Mouse (Mus musculus) heart, embryonic 15.5 days (tissue): Measurements from ENCODE around the gene Mrps12. TPM values are rescaled to one million over a fixed set of nuclear protein-coding genes. Genes with fewer than 3 reads are reported as not detected.

Experiments
- ATAC-seq: fragments of 200-750 bp; cut with Nextera tagmentation; replicated peaks from 2 replicates; pipeline ENCODE4 v1.8.0; 2017; ENCODE audit warnings: low read depth, moderate TSS enrichment; ENCODE audit not compliant: insufficient number of reproducible peaks, insufficient read depth, low FRiP score
- H3K27ac ChIP-seq: fragments of 300-500 bp; sonication (generic); 2 replicates; pipeline ENCODE4 v1.5.1; 2015; ENCODE audit warnings: mild to moderate bottlenecking, inconsistent platforms
- H3K27me3 ChIP-seq: fragments of 300-500 bp; sonication (generic); 2 replicates; pipeline ENCODE4 v1.6.1; 2015; ENCODE audit warnings: inconsistent platforms
- H3K36me3 ChIP-seq: fragments of 300-500 bp; sonication (generic); 2 replicates; pipeline ENCODE4 v1.6.1; 2015; ENCODE audit warnings: mild to moderate bottlenecking, inconsistent platforms
- H3K4me1 ChIP-seq: fragments of 300-500 bp; sonication (generic); replicated peaks from 2 replicates; pipeline ENCODE4 v1.6.1; 2015; ENCODE audit warnings: inconsistent platforms
- H3K4me2 ChIP-seq: fragments of 300-500 bp; sonication (generic); 2 replicates; pipeline ENCODE4 v1.6.1; 2015; ENCODE audit warnings: inconsistent platforms, mild to moderate bottlenecking, moderate library complexity
- H3K4me3 ChIP-seq: fragments of 300-500 bp; sonication (generic); 2 replicates; pipeline ENCODE4 v1.5.1; 2015; ENCODE audit warnings: mild to moderate bottlenecking, inconsistent platforms
- H3K9ac ChIP-seq: fragments of 300-500 bp; sonication (generic); 2 replicates; pipeline ENCODE4 v1.6.1; 2015; ENCODE audit warnings: mild to moderate bottlenecking, inconsistent platforms
- H3K9me3 ChIP-seq: fragments of 300-500 bp; sonication (generic); replicated peaks from 2 replicates; pipeline ENCODE4 v1.6.1; 2016; ENCODE audit warnings: inconsistent platforms
- whole genome bisulfite sequencing: fragments of 180-500 bp; shearing (Covaris S2); methylation state at CpG from one replicate; pipeline ENCODE4 v1.1.7; 2015; ENCODE audit warnings: mixed read lengths; 5-methylcytosine and 5-hydroxymethylcytosine counted together
- polyA plus RNA-seq: library from polyadenylated mRNA; unstranded; fragments of >200 nt; fragmentation: Nextera tagmentation; extraction: Ambion mirVana; gene quantifications from 2 replicates; pipeline ENCODE4 v1.2.1, GENCODE M21; 2015

The Mrps12 gene
- polyA plus RNA-seq, 1 experiment from 2014 or later: 109 TPM

DNA sequence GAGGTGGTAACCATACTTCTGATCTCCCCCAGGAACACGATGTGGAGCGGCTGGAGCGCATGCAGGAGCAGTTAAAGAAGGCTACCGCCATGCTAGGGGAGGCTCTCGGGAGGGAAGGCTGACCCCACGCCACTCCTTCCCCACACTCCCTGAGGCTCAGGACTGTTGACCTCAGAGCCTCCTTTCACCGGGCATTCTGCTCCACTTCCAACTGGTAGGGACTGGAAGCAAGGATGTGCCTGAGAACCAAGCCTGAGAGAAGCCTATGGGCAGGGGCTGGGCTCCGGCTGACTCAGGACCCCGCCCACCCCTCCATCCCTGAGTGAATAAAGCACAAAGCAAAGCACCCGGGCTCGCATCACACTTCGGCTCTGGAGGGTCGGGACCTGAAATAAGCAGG is 17.0 kb upstream of the Mrps12 start:
- Histone ChIP-seq H3K4me3 (no peak overlapping the region), H3K27me3 (peaks cover 18% of the 10 kb centered on the region), H3K4me2 (no peak overlapping the region), H3K36me3 (peaks cover 20% of the 10 kb centered on the region), H3K9me3 (no peaks in the 10 kb centered on the region), H3K27ac (no peak overlapping the region), H3K9ac (no peak overlapping the region), H3K4me1 (peaks cover 5% of the 10 kb centered on the region)
- WGBS: 82% methylated on average over 13 of the region's 13 CpGs
- no peak for ATAC-seq

DNA sequence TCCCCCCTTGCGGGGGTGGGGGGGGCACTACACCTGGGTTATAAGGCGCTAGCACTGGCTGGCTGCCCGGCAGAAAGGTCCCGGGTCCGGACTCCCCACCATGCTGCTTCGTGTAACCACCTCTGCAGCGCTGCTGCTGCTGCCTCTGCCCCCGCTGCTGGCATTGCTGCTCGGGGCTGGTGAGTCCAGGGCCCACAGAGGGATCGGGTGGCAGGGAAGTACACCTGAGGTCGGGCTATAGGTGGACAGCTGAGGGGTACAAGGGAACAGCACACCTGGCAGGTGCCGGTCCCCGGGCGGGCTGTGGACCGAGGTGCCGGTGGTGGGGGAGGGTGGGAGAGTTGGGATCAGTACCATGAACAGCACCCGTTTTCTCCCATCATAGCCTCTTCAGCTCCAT is 14.5 kb upstream of the Mrps12 start, which contains the start of gene Ccer2:
Ccer2 (plus strand) TSS at position 96 of the 400 bp plus-strand sequence.
- WGBS: 3% methylated on average over 17 of the region's 17 CpGs
- H3K27ac ChIP-seq: no peak within 1 kb of the TSS
- peaks cover 18% of the 10 kb centered on the region for H3K27me3 ChIP-seq
- H3K4me2 ChIP-seq: no peak within 1 kb of the TSS
- H3K4me1 ChIP-seq: peaks cover 5% of the 10 kb centered on the region
- no peak within 1 kb of the TSS for H3K9ac ChIP-seq
- no peak within 1 kb of the TSS for H3K4me3 ChIP-seq
- no peak for ATAC-seq
- no peaks in the 10 kb centered on the region for H3K9me3 ChIP-seq
- peaks cover 17% of the 10 kb centered on the region for H3K36me3 ChIP-seq

DNA sequence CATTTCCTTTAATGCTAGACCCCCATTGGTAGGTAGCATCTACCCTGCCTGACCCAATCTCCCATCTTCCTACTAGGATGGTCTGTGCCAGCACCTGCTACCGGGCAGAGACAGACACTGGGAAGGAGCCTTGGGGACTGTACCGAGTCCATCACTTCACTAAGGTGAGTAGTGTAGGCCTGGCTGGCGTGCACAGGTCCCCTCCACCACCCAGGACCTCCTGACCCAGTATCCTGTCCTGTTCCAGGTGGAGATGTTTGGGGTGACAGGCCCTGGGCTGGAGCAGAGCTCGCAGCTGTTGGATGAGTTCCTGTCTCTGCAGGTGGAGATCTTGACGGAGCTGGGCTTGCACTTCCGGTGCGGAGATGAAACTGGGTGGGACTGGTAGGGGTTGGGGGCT is 8.3 kb upstream of the Mrps12 start:
- H3K27me3 ChIP-seq: no peaks in the 10 kb centered on the region
- 90% methylated on average over 7 of the region's 7 CpGs for WGBS
- H3K4me2 ChIP-seq: no peak overlapping the region
- no peaks in the 10 kb centered on the region for H3K9me3 ChIP-seq
- H3K9ac ChIP-seq: no peak overlapping the region
- ATAC-seq: no peak
- H3K4me3 ChIP-seq: no peak overlapping the region
- no peak overlapping the region for H3K27ac ChIP-seq
- no peaks in the 10 kb centered on the region for H3K4me1 ChIP-seq
- H3K36me3 ChIP-seq: peaks cover 10% of the 10 kb centered on the region; the same call in 1 of the 2 replicates

DNA sequence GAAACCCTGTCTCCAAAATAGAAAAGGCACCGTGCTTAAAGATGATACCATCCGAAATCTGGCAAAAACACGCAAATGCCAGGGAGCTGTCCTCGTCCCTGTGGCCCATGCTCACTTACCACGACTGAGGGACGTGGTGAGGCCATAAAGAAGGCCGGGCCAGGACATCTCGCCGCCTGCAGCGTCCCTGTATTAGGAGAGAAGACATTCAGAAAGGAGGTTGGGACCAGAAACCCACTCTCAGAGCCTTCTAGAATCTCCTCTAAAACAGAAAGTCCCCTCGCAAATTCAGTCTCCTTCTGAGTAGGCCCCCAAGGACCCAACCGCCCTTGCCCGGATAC is 282 bp downstream of the Mrps12 start:
- Histone ChIP-seq H3K27me3 (no peaks in the 10 kb centered on the region), H3K9ac (peak overlapping the region; percentile 56), H3K36me3 (peaks cover 30% of the 10 kb centered on the region), H3K4me1 (peaks cover 14% of the 10 kb centered on the region), H3K27ac (peak overlapping the region; percentile 64), H3K4me2 (peak overlapping the region; percentile 68), H3K4me3 (peak overlapping the region; percentile 82), H3K9me3 (no peaks in the 10 kb centered on the region)
- 1% methylated on average over 13 of the region's 13 CpGs for WGBS
- ATAC-seq: 0 out of 2 replicates have a peak, but pooled peaks have one; percentile 1

DNA sequence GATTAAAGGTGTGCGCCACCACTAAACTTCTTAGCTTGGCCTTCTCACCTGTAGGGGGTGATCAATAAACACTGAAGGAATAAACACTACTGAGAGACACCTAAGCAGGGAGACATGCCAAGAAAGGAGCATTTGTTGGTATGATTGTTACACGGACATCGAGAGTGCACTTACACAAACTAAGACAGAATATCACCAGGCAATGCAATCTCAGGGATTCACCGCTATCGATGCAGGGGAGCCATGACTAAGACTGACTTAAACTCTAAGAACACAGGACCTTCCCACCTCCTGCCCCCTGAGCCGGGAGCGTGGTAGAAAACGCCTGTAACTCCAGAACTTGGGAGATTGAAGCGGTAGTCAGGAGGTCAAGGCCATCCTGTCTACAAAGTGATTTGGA is 671 bp downstream of the Mrps12 start:
- H3K27me3 ChIP-seq: no peaks in the 10 kb centered on the region
- peak overlapping the region; percentile 56 for H3K9ac ChIP-seq
- H3K4me1 ChIP-seq: peaks cover 14% of the 10 kb centered on the region
- peak overlapping the region; percentile 68 for H3K4me2 ChIP-seq
- peak overlapping the region; percentile 82 for H3K4me3 ChIP-seq
- no peaks in the 10 kb centered on the region for H3K9me3 ChIP-seq
- 33% methylated on average over 9 of the region's 9 CpGs for WGBS
- peaks cover 33% of the 10 kb centered on the region for H3K36me3 ChIP-seq
- H3K27ac ChIP-seq: peak overlapping the region; percentile 64
- no peak for ATAC-seq

DNA sequence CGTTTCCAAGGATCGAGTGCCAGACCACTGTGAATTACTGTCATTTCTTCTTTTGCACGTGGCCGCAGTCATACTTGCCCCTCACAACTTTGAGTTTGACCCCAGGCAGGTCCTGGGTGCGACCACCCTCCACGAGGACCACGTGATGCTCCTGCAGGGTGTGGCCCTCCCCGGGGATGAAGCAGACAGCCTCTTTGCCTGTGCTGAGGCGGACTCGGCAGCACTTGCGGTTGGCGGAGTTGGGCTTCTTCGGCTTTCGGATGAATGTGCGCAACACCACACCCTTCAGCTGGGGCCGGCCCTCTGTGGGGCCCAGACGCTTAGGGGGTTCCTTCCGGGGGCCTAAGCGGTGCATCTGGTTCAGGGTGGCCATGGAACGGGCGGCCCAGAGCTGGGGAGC is 1.8 kb downstream of the Mrps12 start:
- no peak overlapping the region for H3K4me2 ChIP-seq
- H3K36me3 ChIP-seq: peaks cover 33% of the 10 kb centered on the region
- 92% methylated on average over 21 of the region's 21 CpGs for WGBS

DNA sequence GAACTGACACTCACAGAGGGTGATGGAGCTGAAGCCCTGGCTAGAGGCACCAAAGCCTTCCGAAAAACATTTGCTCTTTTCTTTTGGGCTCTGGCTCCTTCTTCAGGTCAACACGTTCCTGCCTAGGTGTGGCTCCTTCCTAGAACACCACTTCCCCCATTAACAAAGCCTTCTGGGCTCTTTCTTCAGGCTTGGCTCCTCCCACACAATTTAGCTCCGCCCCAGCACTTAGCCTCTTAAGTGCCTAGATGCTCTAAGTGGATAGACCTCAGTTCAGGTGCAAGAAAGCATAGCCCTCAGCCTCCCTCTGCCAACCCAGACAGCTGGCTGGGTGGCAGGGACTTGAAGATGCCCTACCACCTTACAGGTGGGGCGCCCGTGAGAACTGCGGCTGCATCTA is 5.9 kb downstream of the Mrps12 start:
- no peaks in the 10 kb centered on the region for H3K27me3 ChIP-seq
- 81% methylated on average over 6 of the region's 6 CpGs for WGBS
- ATAC-seq: no peak
- H3K36me3 ChIP-seq: peaks cover 41% of the 10 kb centered on the region
- no peak overlapping the region for H3K27ac ChIP-seq
- peaks cover 9% of the 10 kb centered on the region; the same call in 1 of the 2 replicates for H3K9me3 ChIP-seq
- H3K9ac ChIP-seq: no peak overlapping the region
- peaks cover 11% of the 10 kb centered on the region for H3K4me1 ChIP-seq
- no peak overlapping the region for H3K4me3 ChIP-seq
- no peak overlapping the region for H3K4me2 ChIP-seq

More for the DNA sequence above, 1.8 kb downstream of the Mrps12 start:
- no peak overlapping the region for H3K9ac ChIP-seq
- no peaks in the 10 kb centered on the region for H3K27me3 ChIP-seq
- H3K27ac ChIP-seq: no peak overlapping the region
- ATAC-seq: no peak
- H3K4me1 ChIP-seq: peaks cover 14% of the 10 kb centered on the region
- H3K9me3 ChIP-seq: no peaks in the 10 kb centered on the region
- no peak overlapping the region for H3K4me3 ChIP-seq

DNA sequence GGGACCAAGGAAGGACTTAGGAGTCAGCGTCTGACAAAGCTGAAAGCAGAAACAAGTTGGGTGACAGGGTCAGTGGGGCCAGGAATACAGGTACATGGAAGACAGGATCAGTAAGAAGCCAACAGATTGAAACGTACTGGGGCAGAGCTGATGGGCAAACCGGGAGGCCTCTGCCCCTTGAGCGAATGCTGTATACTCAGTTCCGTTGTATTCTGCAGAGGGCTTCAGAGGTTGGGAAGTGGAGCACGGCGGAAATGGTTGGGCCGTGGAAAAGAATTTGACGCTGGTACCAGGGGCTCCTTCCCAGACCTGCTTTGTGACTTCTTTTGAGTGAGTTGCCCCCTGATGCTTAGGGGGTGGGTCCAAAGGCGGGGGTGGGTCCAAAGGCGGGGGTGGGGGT is 8.4 kb downstream of the Mrps12 start:
- no peak overlapping the region for H3K27ac ChIP-seq

DNA sequence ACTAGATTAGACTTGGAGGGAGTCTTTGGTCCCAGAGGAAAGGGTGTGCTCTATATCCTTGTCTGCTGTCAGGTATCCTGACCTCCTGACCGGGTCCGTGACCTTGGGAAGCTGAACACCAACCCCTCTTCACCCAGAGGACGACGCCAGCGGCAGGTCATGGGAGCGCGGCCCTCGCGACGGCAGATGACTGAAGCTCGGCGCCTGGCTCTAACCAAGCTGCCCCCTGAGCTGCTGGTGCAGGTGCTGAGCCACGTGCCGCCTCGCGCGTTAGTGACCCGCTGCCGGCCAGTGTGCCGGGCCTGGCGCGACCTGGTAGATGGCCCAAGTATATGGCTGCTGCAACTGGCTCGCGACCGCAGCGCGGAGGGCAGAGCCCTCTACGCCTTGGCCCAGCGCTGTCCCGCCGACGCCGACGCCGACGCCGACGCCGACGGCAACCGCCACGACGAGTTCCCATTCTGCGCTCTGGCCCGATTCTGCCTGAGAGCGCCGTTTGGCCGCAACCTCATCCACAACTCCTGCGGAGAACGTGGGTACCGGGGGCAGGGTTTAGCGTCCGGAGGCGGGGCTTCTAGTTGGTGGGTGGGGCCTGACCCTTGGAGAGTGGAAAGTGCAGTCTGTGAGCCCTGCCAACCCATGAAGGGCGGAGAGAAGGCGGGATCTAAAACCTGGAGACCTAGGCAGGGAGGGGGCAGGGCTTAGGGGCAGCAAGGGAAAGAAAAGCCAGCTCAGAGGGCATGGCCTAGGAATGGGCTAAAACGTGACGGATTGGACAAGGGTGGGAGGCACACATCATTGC is 9.1 kb downstream of the Mrps12 start:
- WGBS: 4% methylated on average over 58 of the region's 58 CpGs
- no peak overlapping the region for H3K27ac ChIP-seq
- peak overlapping the region; percentile 50 for H3K4me3 ChIP-seq
- ATAC-seq: peak; percentile 84
- peaks cover 9% of the 10 kb centered on the region; the same call in 1 of the 2 replicates for H3K9me3 ChIP-seq
- H3K9ac ChIP-seq: peak overlapping the region; percentile 42
- H3K4me1 ChIP-seq: peaks cover 15% of the 10 kb centered on the region
- H3K36me3 ChIP-seq: peaks cover 23% of the 10 kb centered on the region
- H3K27me3 ChIP-seq: no peaks in the 10 kb centered on the region
- H3K4me2 ChIP-seq: peak overlapping the region; percentile 82

More for the DNA sequence above, 8.4 kb downstream of the Mrps12 start:
- Histone ChIP-seq H3K9ac (0 out of 2 replicates have a peak overlapping the region, but pooled peaks have one; percentile 12), H3K27me3 (no peaks in the 10 kb centered on the region), H3K4me1 (peaks cover 11% of the 10 kb centered on the region), H3K4me2 (peak overlapping the region; percentile 82), H3K9me3 (peaks cover 9% of the 10 kb centered on the region; the same call in 1 of the 2 replicates), H3K36me3 (peaks cover 29% of the 10 kb centered on the region), H3K4me3 (peak overlapping the region; percentile 50)
- ATAC-seq: no peak
- 23% methylated on average over 11 of the region's 11 CpGs for WGBS

DNA sequence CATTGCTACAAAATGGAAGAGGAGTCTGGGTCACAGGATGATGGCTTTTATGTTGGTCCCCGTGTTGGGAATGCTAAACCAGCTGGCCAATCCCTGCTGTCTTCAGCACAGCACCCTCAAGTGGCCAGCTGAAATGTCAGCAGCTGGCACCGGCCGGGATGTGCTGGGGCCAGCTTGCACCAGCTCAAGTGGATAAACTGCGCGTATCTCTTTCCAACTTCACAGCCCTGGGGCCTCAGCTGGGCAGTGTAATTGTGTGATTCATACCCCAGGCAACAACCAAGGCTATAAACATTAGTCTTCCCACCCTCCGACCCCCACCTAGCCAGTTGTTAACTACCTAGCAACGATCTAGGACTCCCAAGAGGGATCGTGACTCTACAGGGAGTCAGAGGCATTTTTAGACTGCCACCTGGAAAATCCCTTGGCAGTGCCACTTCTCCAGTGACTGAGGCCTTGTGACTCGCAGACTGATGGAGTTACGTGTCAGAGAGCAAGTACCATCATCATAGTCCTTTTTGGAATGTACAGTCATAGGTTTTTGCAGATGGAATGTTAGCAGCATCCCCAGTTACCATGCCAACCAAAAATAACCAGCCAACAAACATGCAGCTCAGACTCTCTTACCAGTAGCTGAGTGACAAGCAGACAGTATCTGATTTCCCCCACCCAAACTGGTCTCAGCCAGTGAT is 13.8 kb downstream of the Mrps12 start:
- 54% methylated on average over 10 of the region's 10 CpGs for WGBS
- no peak overlapping the region for H3K9ac ChIP-seq

DNA sequence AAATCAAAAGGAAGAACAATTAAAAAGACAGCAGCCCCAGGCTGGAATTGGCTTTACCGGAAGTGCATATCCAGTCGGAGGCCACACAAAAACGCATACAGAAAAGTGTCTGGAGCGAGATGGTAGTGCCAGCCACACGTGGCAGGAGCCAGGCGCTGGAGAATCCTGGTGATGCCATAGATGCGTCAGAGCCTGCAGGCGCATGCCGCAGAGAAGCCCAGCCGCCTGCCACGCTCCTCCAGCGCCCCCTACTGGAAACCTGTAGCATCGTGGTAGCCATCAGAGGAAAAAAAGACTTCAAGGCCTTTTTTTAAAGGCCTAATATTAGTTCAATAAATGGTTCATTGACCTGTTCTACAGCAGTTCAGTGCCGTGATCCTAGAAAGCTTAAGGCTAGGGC is 15.0 kb downstream of the Mrps12 start:
- Histone ChIP-seq H3K27me3 (no peaks in the 10 kb centered on the region), H3K9ac (no peak overlapping the region), H3K27ac (no peak overlapping the region), H3K4me3 (no peak overlapping the region), H3K9me3 (peaks cover 5% of the 10 kb centered on the region; the same call in 1 of the 2 replicates), H3K4me1 (peaks cover 6% of the 10 kb centered on the region), H3K4me2 (no peak overlapping the region), H3K36me3 (peaks cover 13% of the 10 kb centered on the region)
- ATAC-seq: 0 out of 2 replicates have a peak, but pooled peaks have one; percentile 50
- WGBS: 10% methylated on average over 14 of the region's 14 CpGs

More for the DNA sequence above, 13.8 kb downstream of the Mrps12 start:
- Histone ChIP-seq H3K27me3 (no peaks in the 10 kb centered on the region), H3K9me3 (peaks cover 9% of the 10 kb centered on the region; the same call in 1 of the 2 replicates), H3K4me2 (no peak overlapping the region), H3K27ac (no peak overlapping the region), H3K4me1 (peaks cover 11% of the 10 kb centered on the region), H3K36me3 (peaks cover 13% of the 10 kb centered on the region), H3K4me3 (no peak overlapping the region)
- no peak for ATAC-seq
